Mouse (Mus musculus): ENCODE measurements at regions not wholly inside any gene's neighbourhood (a gene's known extent, or its start where the extent isn't known, plus 50 kb on each side); places are given as distances from the start of the nearest gene placed in this dataset. TPM values are rescaled to one million over a fixed set of nuclear protein-coding genes. Genes with fewer than 3 reads are reported as not detected.

Small RNA genes lying in the stretch of these regions (microRNA-seq; reads per million reads assigned to microRNA genes)
- gene Gm27682, result not detected

Measured in liver, embryonic 15.5 days (tissue).